Mouse (Mus musculus) forebrain, embryonic 11.5 days (tissue): ENCODE results near the gene D230025D16Rik. TPM values are rescaled to one million over a fixed set of nuclear protein-coding genes. Genes with fewer than 3 reads are reported as not detected.

Experiments used
- ATAC-seq: fragments of 200-750 bp; cut with Nextera tagmentation; replicated peaks from 2 replicates; pipeline ENCODE4 v1.8.0; 2017; ENCODE audit warnings: moderate TSS enrichment; ENCODE audit not compliant: low FRiP score
- DNase-seq: peaks from one replicate; pipeline ENCODE4 v3.0.0-alpha.2; 2017; ENCODE audit warnings: low spot score
- H3K27ac ChIP-seq: fragments of 300-500 bp; sonication (generic); 2 replicates; pipeline ENCODE4 v1.5.1; 2014; ENCODE audit warnings: low read depth, low read length
- H3K27me3 ChIP-seq: fragments of 300-500 bp; sonication (generic); 2 replicates; pipeline ENCODE4 v1.6.1; 2014; ENCODE audit warnings: mild to moderate bottlenecking, low read length, mixed read lengths; ENCODE audit not compliant: control insufficient read depth, insufficient read depth
- H3K36me3 ChIP-seq: fragments of 300-500 bp; sonication (generic); 2 replicates; pipeline ENCODE4 v1.6.1; 2014; ENCODE audit warnings: mild to moderate bottlenecking, low read length, moderate library complexity, mixed read lengths; ENCODE audit not compliant: control insufficient read depth, insufficient read depth
- H3K4me1 ChIP-seq: fragments of 300-500 bp; sonication (generic); replicated peaks from 2 replicates; pipeline ENCODE4 v1.6.1; 2014; ENCODE audit warnings: low read length, mixed read lengths; ENCODE audit not compliant: control insufficient read depth, insufficient read depth
- H3K4me2 ChIP-seq: fragments of 300-500 bp; sonication (generic); 2 replicates; pipeline ENCODE4 v1.6.1; 2014; ENCODE audit warnings: low read depth, mild to moderate bottlenecking, low read length, moderate library complexity, mixed read lengths; ENCODE audit not compliant: severe bottlenecking
- H3K4me3 ChIP-seq: fragments of 300-500 bp; sonication (generic); 2 replicates; pipeline ENCODE4 v1.5.1; 2014; ENCODE audit warnings: low read depth, low read length
- H3K9ac ChIP-seq: fragments of 300-500 bp; sonication (generic); 2 replicates; pipeline ENCODE4 v1.6.1; 2014; ENCODE audit warnings: low read length
- H3K9me3 ChIP-seq: fragments of 300-500 bp; sonication (generic); 2 replicates; pipeline ENCODE4 v1.6.1; 2016; ENCODE audit warnings: low read length, mixed read lengths; ENCODE audit not compliant: control insufficient read depth
- WGBS: fragments of 180-500 bp; shearing (Covaris S2); extraction: QIAGEN DNeasy Blood & Tissue Kit; methylation state at CpG from one replicate; pipeline ENCODE4 v1.1.7; 2014; 5-methylcytosine and 5-hydroxymethylcytosine counted together
- polyA plus RNA-seq: library from polyadenylated mRNA; unstranded; fragments of >200 nt; fragmentation: Nextera tagmentation; extraction: Ambion mirVana; gene quantifications from 2 replicates; pipeline ENCODE4 v1.2.1, GENCODE M21; 2014

D230025D16Rik gene
- polyA plus RNA-seq, 1 experiment from 2014 or later = 26.3 TPM

DNA sequence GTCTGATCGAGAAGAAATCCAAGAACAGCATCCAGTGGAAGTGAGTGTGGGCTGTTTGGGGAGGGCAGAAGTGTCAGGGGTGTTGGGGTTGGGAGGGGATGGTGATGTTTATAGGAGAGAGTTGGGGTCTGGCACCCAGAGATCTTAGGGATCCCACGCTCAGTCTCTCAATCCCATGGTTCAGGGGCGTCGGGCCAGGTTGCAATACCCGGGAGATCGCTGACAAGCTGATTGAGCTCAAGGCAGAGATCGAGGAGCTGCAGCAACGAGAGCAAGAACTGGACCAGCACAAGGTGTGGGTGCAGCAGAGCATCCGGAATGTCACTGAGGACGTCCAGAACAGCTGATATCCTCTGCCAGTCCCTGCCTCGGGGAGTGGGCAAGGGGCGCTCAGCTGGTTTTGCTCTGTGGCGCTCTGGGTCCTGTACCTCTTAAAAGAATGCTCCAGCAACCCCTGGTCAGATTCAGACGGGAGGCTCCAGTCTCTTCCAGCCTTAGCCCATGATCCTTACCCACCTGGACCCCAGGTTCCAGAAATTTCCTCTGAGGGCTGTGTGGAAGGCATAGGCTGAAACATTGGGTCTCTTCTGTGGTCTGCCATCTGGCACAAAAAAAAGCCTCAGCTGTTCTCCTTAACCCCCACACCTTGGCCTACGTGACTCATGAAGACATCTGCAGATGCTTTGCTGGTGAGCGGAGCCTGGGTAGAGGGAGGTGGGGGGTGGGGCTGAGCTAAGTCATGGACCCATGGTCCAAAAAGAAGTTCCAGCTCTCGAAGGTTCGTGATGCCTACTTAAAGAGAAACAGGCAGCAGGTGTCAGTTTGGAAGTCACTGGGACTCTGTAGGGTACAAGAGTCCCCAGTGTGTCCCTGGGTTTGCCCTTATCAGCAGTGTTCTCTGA is 73.7 kb downstream of the D230025D16Rik start:
- H3K4me2 ChIP-seq = peak overlapping the region; percentile 94
- peaks cover 10% of the 10 kb centered on the region for H3K4me1 ChIP-seq
- no peak overlapping the region for H3K27ac ChIP-seq
- no peaks in the 10 kb centered on the region for H3K9me3 ChIP-seq
- peak overlapping the region; percentile 98 for H3K4me3 ChIP-seq
- H3K9ac ChIP-seq = peak overlapping the region; percentile 93
- WGBS = 63% methylated on average over 18 of the region's 18 CpGs
- H3K36me3 ChIP-seq = peaks cover 15% of the 10 kb centered on the region
- DNase-seq (no peak), ATAC-seq (no peak)
- H3K27me3 ChIP-seq = no peaks in the 10 kb centered on the region

DNA sequence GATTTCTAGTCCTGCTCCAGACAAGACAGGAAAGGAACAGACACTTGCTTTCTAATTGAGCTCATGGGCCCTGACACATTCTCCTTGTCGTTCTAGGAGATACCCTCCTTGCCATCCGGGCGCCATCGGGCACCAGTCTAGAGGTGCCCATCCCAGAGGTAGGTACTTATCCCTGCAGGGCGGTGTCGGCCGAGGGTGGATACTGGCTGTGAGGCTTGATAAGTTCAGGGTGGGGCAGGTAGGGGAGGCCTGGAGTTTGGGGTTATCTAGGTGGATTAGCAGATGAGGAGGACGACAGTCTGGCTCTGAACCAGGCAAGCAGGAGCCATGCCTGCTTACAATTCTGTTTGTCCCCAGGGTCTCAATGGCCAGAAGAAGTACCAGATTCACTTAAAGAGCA is 75.0 kb downstream of the D230025D16Rik start:
- Histone ChIP-seq H3K4me1 (peaks cover 10% of the 10 kb centered on the region), H3K9ac (no peak overlapping the region), H3K4me2 (no peak overlapping the region), H3K36me3 (peaks cover 15% of the 10 kb centered on the region), H3K27me3 (no peaks in the 10 kb centered on the region), H3K27ac (no peak overlapping the region), H3K4me3 (no peak overlapping the region), H3K9me3 (no peaks in the 10 kb centered on the region)
- DNase-seq (no peak), ATAC-seq (no peak)
- WGBS = 97% methylated on average over 8 of the region's 8 CpGs

Other genes starting within 250 kb of the D230025D16Rik start
- gene Ces2h, start 224.3 kb upstream of the D230025D16Rik start, polyA plus RNA-seq = not detected in 2 replicates
- not detected in 2 replicates for gene Ces3a, start 176.5 kb upstream of the D230025D16Rik start, polyA plus RNA-seq
- gene Ces3b, start 141.4 kb upstream of the D230025D16Rik start, polyA plus RNA-seq = not detected in 2 replicates
- not detected in 2 replicates for gene Ces4a, start 93.3 kb upstream of the D230025D16Rik start, polyA plus RNA-seq
- 63.3 and 67.9 TPM in 2 replicates for gene Cbfb, start 54.5 kb upstream of the D230025D16Rik start, polyA plus RNA-seq
- gene B3gnt9, start 30.0 kb downstream of the D230025D16Rik start, polyA plus RNA-seq = 2.9 and 4.3 TPM in 2 replicates
- 12.0 and 12.5 TPM in 2 replicates for gene Tradd, start 39.5 kb downstream of the D230025D16Rik start, polyA plus RNA-seq
- 0.53 and 0.69 TPM in 2 replicates for gene Fbxl8, start 39.5 kb downstream of the D230025D16Rik start, polyA plus RNA-seq
- not detected in 2 replicates for gene Hsf4, start 44.7 kb downstream of the D230025D16Rik start, polyA plus RNA-seq
- 1.6 and 2.1 TPM in 2 replicates for gene Nol3, start 51.0 kb downstream of the D230025D16Rik start, polyA plus RNA-seq
- gene 4931428F04Rik, start 64.7 kb downstream of the D230025D16Rik start, polyA plus RNA-seq = 23.4 and 30.3 TPM in 2 replicates
- gene Exoc3l, start 71.0 kb downstream of the D230025D16Rik start, polyA plus RNA-seq = 10.3 TPM in 2 replicates
- 122 and 135 TPM in 2 replicates for gene E2f4, start 72.5 kb downstream of the D230025D16Rik start, polyA plus RNA-seq
- 2.4 and 2.6 TPM in 2 replicates for gene Elmo3, start 80.5 kb downstream of the D230025D16Rik start, polyA plus RNA-seq
- 2.0 TPM in 2 replicates for gene Lrrc29, start 101.1 kb downstream of the D230025D16Rik start, polyA plus RNA-seq
- 80.7 and 85.0 TPM in 2 replicates for gene Tmem208, start 101.2 kb downstream of the D230025D16Rik start, polyA plus RNA-seq
- 2.2 and 2.5 TPM in 2 replicates for gene Fhod1, start 122.8 kb downstream of the D230025D16Rik start, polyA plus RNA-seq
- gene Slc9a5, start 123.7 kb downstream of the D230025D16Rik start, polyA plus RNA-seq = 5.8 and 7.7 TPM in 2 replicates
- gene Plekhg4, start 148.1 kb downstream of the D230025D16Rik start, polyA plus RNA-seq = 1.3 and 1.5 TPM in 2 replicates
- not detected in 2 replicates for gene Kctd19, start 188.4 kb downstream of the D230025D16Rik start, polyA plus RNA-seq
- 1.2 and 1.4 TPM in 2 replicates for gene Lrrc36, start 188.4 kb downstream of the D230025D16Rik start, polyA plus RNA-seq
- 36.1 and 37.7 TPM in 2 replicates for gene Tppp3, start 246.4 kb downstream of the D230025D16Rik start, polyA plus RNA-seq